Comparison of ENCODE assay signal across 8 mouse cellular contexts in the genomic region with DNA sequence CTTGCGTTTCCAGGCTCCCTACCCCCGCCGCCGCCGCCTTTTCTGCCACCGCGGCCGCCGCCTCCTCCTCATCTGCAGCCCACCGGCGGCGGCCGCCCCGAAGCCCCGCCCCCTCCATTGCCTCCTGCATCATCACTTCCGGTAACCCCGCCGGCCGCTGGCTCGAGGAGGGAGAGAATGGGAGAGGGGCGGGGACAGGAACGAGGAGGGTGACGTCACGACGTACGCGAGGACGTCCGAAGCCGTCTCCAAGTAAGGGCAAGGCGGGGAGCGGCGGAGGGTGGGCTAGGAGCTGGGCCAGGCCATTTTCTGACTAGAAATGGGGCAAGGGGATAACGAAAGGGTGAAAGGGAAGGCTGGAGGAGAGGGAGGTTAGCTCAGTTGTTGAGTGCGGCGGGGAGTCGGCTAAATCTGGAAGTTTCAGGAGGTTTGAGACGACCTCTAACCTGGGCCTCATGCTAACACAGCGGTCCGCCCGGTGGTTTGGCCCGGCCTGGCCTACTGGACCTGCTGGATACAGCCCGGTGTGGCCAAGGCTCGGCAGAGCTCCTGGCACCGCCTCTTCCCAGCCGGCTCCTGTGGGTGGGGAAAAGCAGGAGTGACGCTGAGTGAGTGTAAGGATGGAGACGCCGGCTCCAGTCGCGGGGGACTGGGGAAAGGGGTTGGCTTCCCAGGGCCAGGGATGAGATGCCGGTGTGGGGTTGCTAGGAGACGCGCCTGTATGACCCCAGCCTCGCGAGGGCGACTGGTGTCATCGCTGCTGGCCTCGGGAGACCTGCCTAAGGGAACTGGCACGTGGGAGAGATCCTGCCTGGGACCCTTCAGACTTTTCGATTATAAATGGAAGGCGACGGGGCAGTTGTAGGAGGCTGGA. TPM values are rescaled to one million over a fixed set of nuclear protein-coding genes. Genes with fewer than 3 reads are reported as not detected.
A peak's percentile ranks its signal among the peaks of the same experiment; 100 is the strongest.
DNase-seq lines count a peak whose midpoint lies in the region; ATAC-seq lines count a peak whose summit lies in the region.

Gene Lyrm1, plus strand, starts transcription at position 223 of the 874 bp plus-strand sequence.
Gene Dcun1d3, minus strand, starts transcription at position 660 of the 874 bp plus-strand sequence.

- peak within 1 kb of the TSS; percentile 64 for H3K4me2 ChIP-seq in hindbrain, embryonic 11.5 days (replicated peaks; ENCODE audit: low read depth, low read length)

- peak within 1 kb of the TSS; percentile 81 for H3K4me3 ChIP-seq in hindbrain, embryonic 11.5 days (ENCODE audit: low read depth, low read length)

- no peaks in the 10 kb centered on the region for H3K27me3 ChIP-seq in hindbrain, embryonic 11.5 days (ENCODE audit: control insufficient read depth, insufficient read depth, low read length)

- no peaks in the 10 kb centered on the region for H3K36me3 ChIP-seq in hindbrain, embryonic 11.5 days (ENCODE audit: control insufficient read depth, insufficient read depth, low read length)

- peak within 1 kb of the TSS; percentile 82 for H3K9ac ChIP-seq in hindbrain, embryonic 11.5 days (ENCODE audit: low read depth, low read length)

- peak; percentile 97 for ATAC-seq in frontal cortex, adult (ENCODE audit: low TSS enrichment)
- peak; percentile 98 for ATAC-seq in hindbrain, embryonic 11.5 days (ENCODE audit: low FRiP score)

- DNase-seq in MEL-GATA-1-ER (ENCODE audit: extremely low read depth, low read depth) = peak; percentile 87
- peak; percentile 97 for DNase-seq in cerebellum, adult 8-10 months
- peak; percentile 99 for DNase-seq in hindbrain, embryonic 11.5 days (ENCODE audit: low spot score)
- DNase-seq in layer of hippocampus, postnatal 10 days (ENCODE audit: low spot score in 2 of 2) = peak; percentile 97 to 98
- DNase-seq in lung, postnatal 10 days = peak; percentile 99
- DNase-seq in ovary, postnatal 36 days (ENCODE audit: low spot score) = peak; percentile 97
- peak; percentile 98 for DNase-seq in thymus, postnatal 25 days

- peak within 1 kb of the TSS; percentile 86 for H3K27ac ChIP-seq in hindbrain, embryonic 11.5 days (ENCODE audit: low read depth, low read length)

- WGBS in hindbrain, embryonic 11.5 days = under 1% methylated on average over 62 of the region's 63 CpGs

- H3K9me3 ChIP-seq in hindbrain, embryonic 11.5 days (ENCODE audit: control insufficient read depth, low read length) = no peaks in the 10 kb centered on the region

- no peaks in the 10 kb centered on the region for H3K4me1 ChIP-seq in hindbrain, embryonic 11.5 days (replicated peaks; ENCODE audit: control insufficient read depth, insufficient read depth, low read length)

RNA-seq across cellular contexts. Expression of gene Lyrm1, which starts in this region (rescaled TPM):
- polyA plus RNA-seq in hindbrain, embryonic 11.5 days (2014; fragmentation: Nextera tagmentation; extraction: Ambion mirVana) = 16.1 and 16.7 TPM in 2 replicates
- total RNA-seq in layer of hippocampus, postnatal 10 days (2021) = 1 to 10 TPM; 7.3 to 8.9 TPM

RNA-seq across cellular contexts. Expression of gene Dcun1d3, which starts in this region (rescaled TPM):
- 10.0 and 11.8 TPM in 2 replicates for polyA plus RNA-seq in hindbrain, embryonic 11.5 days (2014; fragmentation: Nextera tagmentation; extraction: Ambion mirVana)
- total RNA-seq in layer of hippocampus, postnatal 10 days (2021) = 10 to 100 TPM; 23.3 to 24.0 TPM

Comparison
In these comparisons a context has a peak if more than half of its experiments do, and no peak if none do; other contexts are left out.
1. Peak in every context shown above with its lines: DNase-seq, ATAC-seq, H3K4me3 ChIP-seq and H3K27ac ChIP-seq.